Mouse (Mus musculus) ES-E14 (cell line): Measurements from ENCODE around the gene AI481877.

Experiments used
- CHD2 ChIP-seq: IDR thresholded peaks from 2 replicates; pipeline ENCODE4 v1.6.1; 2014; ENCODE audit warnings: mild to moderate bottlenecking, low read depth, low read length, inconsistent platforms
- ZC3H11A ChIP-seq: IDR thresholded peaks from 2 replicates; pipeline ENCODE4 v1.6.1; 2012; ENCODE audit warnings: low read depth, mild to moderate bottlenecking, inconsistent platforms, low read length, borderline replicate concordance

GRCm38 (mm10) chr4:59034918-59035785, 103.6 kb downstream of the AI481877 start, which contains the start of gene Gng10:
- TF ChIP-seq CHD2 (no peak), ZC3H11A (no peak)
